Mouse (Mus musculus): ENCODE data around the gene Tesk1.

DNA sequence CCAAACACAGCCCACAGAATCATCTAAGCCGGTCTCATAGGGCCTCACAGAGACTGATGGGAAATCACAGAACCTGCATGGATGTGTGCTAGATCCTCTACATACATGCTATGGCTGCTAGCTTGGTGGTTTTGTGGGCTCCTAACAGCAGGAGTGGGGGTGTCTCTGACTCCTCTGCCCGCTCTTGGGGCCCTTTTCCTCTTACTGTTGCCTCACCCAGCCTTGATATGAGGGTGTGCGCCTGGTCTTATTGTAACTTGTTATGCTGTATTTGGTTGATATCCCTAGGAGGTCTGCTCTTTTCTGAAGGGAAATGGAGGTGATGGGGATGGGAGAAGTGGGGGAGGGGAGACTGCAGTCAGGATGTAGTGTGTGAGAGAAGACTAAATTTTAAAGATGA lies 47.9 kb downstream of the Tesk1 start:
- no peak for TF ChIP-seq CTCF (IDR thresholded peaks at IDR 0.05; ENCODE audit: low read depth)
- no peak for TF ChIP-seq EP300 (IDR thresholded peaks at IDR 0.05; ENCODE audit: low read depth)
